9 mouse cellular contexts compared by ENCODE assay signal in genomic region chr14:50903973-50904827, GRCm38 (mm10). TPM values are rescaled to one million over a fixed set of nuclear protein-coding genes. Genes with fewer than 3 reads are reported as not detected.
DNase-seq lines count a peak whose midpoint lies in the region; ATAC-seq and TF ChIP-seq lines count a peak whose summit lies in the region.
"Had no signal": no experiment of that assay in that cellular context is flagged by ENCODE, and none has a peak within 500 bp of the region (broad histone marks: within the 10 kb centered on the region; RNA-seq: fewer than 3 reads in every experiment).

No protein-coding gene starts in this region.

- peak; percentile 88 for ATAC-seq in forebrain, postnatal 0 days
- peak; percentile 78 for ATAC-seq in intestine, postnatal 0 days
- ATAC-seq in lung, embryonic 14.5 days (ENCODE audit: insufficient read depth) = peak; percentile 87
- ATAC-seq: Patski had no signal

- no peaks in the 10 kb centered on the region for H3K27me3 ChIP-seq in forebrain, postnatal 0 days (ENCODE audit: insufficient read depth, low read length)
- H3K27me3 ChIP-seq in intestine, postnatal 0 days (replicated peaks; ENCODE audit: control insufficient read depth, insufficient read depth, low read length) = no peaks in the 10 kb centered on the region
- no peaks in the 10 kb centered on the region for H3K27me3 ChIP-seq in lung, embryonic 14.5 days (ENCODE audit: insufficient read depth, low read length)
- H3K27me3 ChIP-seq: Patski had no signal

- H3K36me3 ChIP-seq in forebrain, postnatal 0 days (ENCODE audit: insufficient read depth) = no peaks in the 10 kb centered on the region
- no peaks in the 10 kb centered on the region for H3K36me3 ChIP-seq in intestine, postnatal 0 days (ENCODE audit: control insufficient read depth, insufficient read depth)
- H3K36me3 ChIP-seq in lung, embryonic 14.5 days (ENCODE audit: insufficient read depth) = no peaks in the 10 kb centered on the region

- 4% methylated on average over 26 of the region's 26 CpGs for WGBS in forebrain, postnatal 0 days
- 7% methylated on average over 26 of the region's 26 CpGs for WGBS in intestine, postnatal 0 days
- 4% methylated on average over 26 of the region's 26 CpGs for WGBS in lung, embryonic 14.5 days
- 8% methylated on average over 26 of the region's 26 CpGs for WGBS in olfactory bulb, adult 2 months

- H3K9me3 ChIP-seq in forebrain, postnatal 0 days (ENCODE audit: low read length) = no peaks in the 10 kb centered on the region
- no peaks in the 10 kb centered on the region for H3K9me3 ChIP-seq in intestine, postnatal 0 days (ENCODE audit: control insufficient read depth)
- no peaks in the 10 kb centered on the region for H3K9me3 ChIP-seq in lung, embryonic 14.5 days (ENCODE audit: low read depth, low read length)

- peak overlapping the region; percentile 32 for H3K4me3 ChIP-seq in forebrain, postnatal 0 days (ENCODE audit: low read depth, low read length)
- H3K4me3 ChIP-seq in intestine, postnatal 0 days (ENCODE audit: low read depth, low read length) = peak overlapping the region; percentile 47
- peak overlapping the region; percentile 37 for H3K4me3 ChIP-seq in lung, embryonic 14.5 days (ENCODE audit: low read depth, low read length)
- peak overlapping the region; percentile 49 for H3K4me3 ChIP-seq in olfactory bulb, adult 2 months (ENCODE audit: insufficient read depth, low read depth, low read length)

- no peak for TF ChIP-seq POLR2A in olfactory bulb, adult 2 months (IDR thresholded peaks at IDR 0.05; ENCODE audit: insufficient read depth, low read depth, low read length)

- peak overlapping the region; percentile 55 for H3K4me2 ChIP-seq in forebrain, postnatal 0 days (ENCODE audit: low read depth)
- H3K4me2 ChIP-seq in intestine, postnatal 0 days (replicated peaks; ENCODE audit: low read depth) = peak overlapping the region; percentile 86
- H3K4me2 ChIP-seq in lung, embryonic 14.5 days = peak overlapping the region; percentile 69

- peak overlapping the region; percentile 26 for H3K9ac ChIP-seq in forebrain, postnatal 0 days
- H3K9ac ChIP-seq in intestine, postnatal 0 days (ENCODE audit: low read depth, low read length) = peak overlapping the region; percentile 45
- peak overlapping the region; percentile 43 for H3K9ac ChIP-seq in lung, embryonic 14.5 days

- peak; percentile 40 for DNase-seq in ovary, postnatal 36 days (ENCODE audit: low spot score)
- no peak for DNase-seq in ovary, adult 18-20 months (ENCODE audit: low spot score)
- peak; percentile 64 for DNase-seq in cerebellum, adult 8-10 months
- peak; percentile 68 for DNase-seq in forebrain, postnatal 0 days
- DNase-seq in lung, embryonic 14.5 days = peak; percentile 68
- DNase-seq in thymus, adult 18-20 months = no peak

- TF ChIP-seq CTCF in forebrain, postnatal 0 days (IDR thresholded peaks at IDR 0.05; ENCODE audit: low read depth) = peak; percentile 57
- TF ChIP-seq CTCF in intestine, postnatal 0 days (IDR thresholded peaks at IDR 0.05; ENCODE audit: low read depth) = peak; percentile 80
- peak; percentile 60 for TF ChIP-seq CTCF in lung, embryonic 14.5 days (IDR thresholded peaks at IDR 0.05; ENCODE audit: low read depth)
- TF ChIP-seq CTCF in olfactory bulb, adult 2 months (IDR thresholded peaks at IDR 0.05; ENCODE audit: insufficient read depth, low read depth, low read length) = 0 out of 2 replicates have a peak, but pooled peaks have one; percentile 17

- no peaks in the 10 kb centered on the region for H3K4me1 ChIP-seq in forebrain, postnatal 0 days (ENCODE audit: insufficient read depth)
- no peaks in the 10 kb centered on the region for H3K4me1 ChIP-seq in intestine, postnatal 0 days (replicated peaks; ENCODE audit: control insufficient read depth, insufficient read depth, low read length)
- 0 out of 2 replicates have a peak, but pooled peaks cover 4% of the 10 kb centered on the region for H3K4me1 ChIP-seq in lung, embryonic 14.5 days (ENCODE audit: insufficient read depth)
- peaks cover 5% of the 10 kb centered on the region for H3K4me1 ChIP-seq in olfactory bulb, adult 2 months (ENCODE audit: control insufficient read depth, insufficient read depth, low read length)

- no peak overlapping the region for H3K27ac ChIP-seq in forebrain, postnatal 0 days (ENCODE audit: low read depth, low read length)
- no peak overlapping the region for H3K27ac ChIP-seq in intestine, postnatal 0 days (ENCODE audit: low read depth, low read length)
- H3K27ac ChIP-seq in lung, embryonic 14.5 days (ENCODE audit: low read depth) = no peak overlapping the region
- H3K27ac ChIP-seq in olfactory bulb, adult 2 months (ENCODE audit: insufficient read depth, low read depth, low read length) = no peak overlapping the region

RNA-seq across cellular contexts. Expression of gene Klhl33, which starts 6.9 kb away (rescaled TPM):
- total RNA-seq in forebrain, postnatal 0 days (2014; rRNA removed) = 1.1 and 2.8 TPM in 2 replicates
- polyA plus RNA-seq in forebrain, postnatal 0 days (2015; fragmentation: Nextera tagmentation; extraction: Ambion mirVana) = 0.70 and 0.80 TPM in 2 replicates
- polyA plus RNA-seq in intestine, postnatal 0 days (2015; fragmentation: Nextera tagmentation; extraction: Ambion mirVana) = 0.09 and 0.17 TPM in 2 replicates
- polyA plus RNA-seq in lung, embryonic 14.5 days (2014; fragmentation: Nextera tagmentation; extraction: Ambion mirVana) = 0.26 and 0.29 TPM in 2 replicates
- polyA plus RNA-seq in olfactory bulb, adult 2 months (2012; ENCODE audit: insufficient read depth, insufficient read length, low replicate concordance, missing spikeins) = not detected in 2 replicates

RNA-seq across cellular contexts. Expression of gene Osgep, which starts 20.5 kb away (rescaled TPM):
- 75.2 and 102 TPM in 2 replicates for total RNA-seq in forebrain, postnatal 0 days (2014; rRNA removed)
- 79.1 and 87.6 TPM in 2 replicates for polyA plus RNA-seq in forebrain, postnatal 0 days (2015; fragmentation: Nextera tagmentation; extraction: Ambion mirVana)
- 56.8 and 57.8 TPM in 2 replicates for polyA plus RNA-seq in intestine, postnatal 0 days (2015; fragmentation: Nextera tagmentation; extraction: Ambion mirVana)
- polyA plus RNA-seq in lung, embryonic 14.5 days (2014; fragmentation: Nextera tagmentation; extraction: Ambion mirVana) = 164 and 183 TPM in 2 replicates
- not detected in 2 replicates for polyA plus RNA-seq in olfactory bulb, adult 2 months (2012; ENCODE audit: insufficient read depth, insufficient read length, low replicate concordance, missing spikeins)

RNA-seq across cellular contexts. Expression of gene Apex1, which starts 20.6 kb away (rescaled TPM):
- total RNA-seq in forebrain, postnatal 0 days (2014; rRNA removed) = 134 and 150 TPM in 2 replicates
- 193 and 233 TPM in 2 replicates for polyA plus RNA-seq in forebrain, postnatal 0 days (2015; fragmentation: Nextera tagmentation; extraction: Ambion mirVana)
- 71.0 and 74.1 TPM in 2 replicates for polyA plus RNA-seq in intestine, postnatal 0 days (2015; fragmentation: Nextera tagmentation; extraction: Ambion mirVana)
- 272 and 273 TPM in 2 replicates for polyA plus RNA-seq in lung, embryonic 14.5 days (2014; fragmentation: Nextera tagmentation; extraction: Ambion mirVana)
- not detected in 2 replicates for polyA plus RNA-seq in olfactory bulb, adult 2 months (2012; ENCODE audit: insufficient read depth, insufficient read length, low replicate concordance, missing spikeins)

RNA-seq across cellular contexts. Expression of gene Pip4p1, which starts 26.5 kb away (rescaled TPM):
- total RNA-seq in forebrain, postnatal 0 days (2014; rRNA removed) = 54.8 and 61.9 TPM in 2 replicates
- 97.2 and 103 TPM in 2 replicates for polyA plus RNA-seq in forebrain, postnatal 0 days (2015; fragmentation: Nextera tagmentation; extraction: Ambion mirVana)
- 51.2 and 51.4 TPM in 2 replicates for polyA plus RNA-seq in intestine, postnatal 0 days (2015; fragmentation: Nextera tagmentation; extraction: Ambion mirVana)
- polyA plus RNA-seq in lung, embryonic 14.5 days (2014; fragmentation: Nextera tagmentation; extraction: Ambion mirVana) = 45.6 and 47.1 TPM in 2 replicates
- polyA plus RNA-seq in olfactory bulb, adult 2 months (2012; ENCODE audit: insufficient read depth, insufficient read length, low replicate concordance, missing spikeins) = not detected in 2 replicates

RNA-seq across cellular contexts. Expression of gene Pnp, which starts 26.7 kb away (rescaled TPM):
- total RNA-seq in forebrain, postnatal 0 days (2014; rRNA removed) = 16.7 and 20.0 TPM in 2 replicates
- polyA plus RNA-seq in forebrain, postnatal 0 days (2015; fragmentation: Nextera tagmentation; extraction: Ambion mirVana) = 11.3 and 13.1 TPM in 2 replicates
- 138 and 143 TPM in 2 replicates for polyA plus RNA-seq in intestine, postnatal 0 days (2015; fragmentation: Nextera tagmentation; extraction: Ambion mirVana)
- polyA plus RNA-seq in lung, embryonic 14.5 days (2014; fragmentation: Nextera tagmentation; extraction: Ambion mirVana) = 64.4 and 67.0 TPM in 2 replicates
- not detected in 2 replicates for polyA plus RNA-seq in olfactory bulb, adult 2 months (2012; ENCODE audit: insufficient read depth, insufficient read length, low replicate concordance, missing spikeins)

Comparison
In these comparisons a context has a peak if more than half of its experiments do, and no peak if none do; other contexts are left out.
1. DNase-seq: peak in ovary, postnatal 36 days (single experiment), cerebellum, adult 8-10 months (single experiment), forebrain, postnatal 0 days (single experiment) and lung, embryonic 14.5 days (single experiment); none in ovary, adult 18-20 months (single experiment) and thymus, adult 18-20 months (0 of 2).
2. CTCF ChIP-seq: peak in every context shown above with its lines; median percentile 80 in intestine, postnatal 0 days; 60 in lung, embryonic 14.5 days; 57 in forebrain, postnatal 0 days; 17 in olfactory bulb, adult 2 months.
3. RNA of gene Osgep, which starts 20.5 kb away (polyA plus RNA-seq): 164 to 183 TPM in lung, embryonic 14.5 days, 79.1 to 87.6 TPM in forebrain, postnatal 0 days and 56.8 to 57.8 TPM in intestine, postnatal 0 days; not detected in olfactory bulb, adult 2 months; every median in the first group is over 10 times any median in the second.
4. Peak in every context shown above with its lines, with median percentiles within 50 percentile points of each other: ATAC-seq, H3K4me2 ChIP-seq, H3K4me3 ChIP-seq and H3K9ac ChIP-seq.